Mouse (Mus musculus) stomach, embryonic 16.5 days (tissue): ENCODE measurements around the gene Tmem87b. TPM values are rescaled to one million over a fixed set of nuclear protein-coding genes. Genes with fewer than 3 reads are reported as not detected.

Experiments used
- ATAC-seq: fragments of 200-750 bp; cut with Nextera tagmentation; 2 replicates; pipeline ENCODE4 v1.8.0; 2017; ENCODE audit warnings: moderate number of reproducible peaks, moderate TSS enrichment; ENCODE audit not compliant: insufficient read depth, low FRiP score
- H3K27ac ChIP-seq: fragments of 300-500 bp; sonication (generic); 2 replicates; pipeline ENCODE4 v1.5.1; 2014; ENCODE audit warnings: low read length
- H3K27me3 ChIP-seq: fragments of 300-500 bp; sonication (generic); 2 replicates; pipeline ENCODE4 v1.6.1; 2014; ENCODE audit warnings: low read length, control low read depth, mixed read lengths; ENCODE audit not compliant: control insufficient read depth, insufficient read depth
- H3K36me3 ChIP-seq: fragments of 300-500 bp; sonication (generic); 2 replicates; pipeline ENCODE4 v1.6.1; 2014; ENCODE audit warnings: low read length; ENCODE audit not compliant: control insufficient read depth, insufficient read depth
- H3K4me1 ChIP-seq: fragments of 300-500 bp; sonication (generic); 2 replicates; pipeline ENCODE4 v1.6.1; 2014; ENCODE audit warnings: low read length, control low read depth, mixed read lengths; ENCODE audit not compliant: control insufficient read depth, insufficient read depth
- H3K4me2 ChIP-seq: fragments of 300-500 bp; sonication (generic); 2 replicates; pipeline ENCODE4 v1.6.1; 2014; ENCODE audit warnings: low read depth, low read length, mixed read lengths
- H3K4me3 ChIP-seq: fragments of 300-500 bp; sonication (generic); replicated peaks from 2 replicates; pipeline ENCODE4 v1.5.1; 2014; ENCODE audit warnings: mild to moderate bottlenecking, low read length
- H3K9ac ChIP-seq: fragments of 300-500 bp; sonication (generic); 2 replicates; pipeline ENCODE4 v1.6.1; 2014; ENCODE audit warnings: low read length
- H3K9me3 ChIP-seq: fragments of 300-500 bp; sonication (generic); replicated peaks from 2 replicates; pipeline ENCODE4 v1.6.1; 2016; ENCODE audit warnings: low read length, control low read depth; ENCODE audit not compliant: control insufficient read depth
- WGBS: fragments of 180-500 bp; shearing (Covaris S2); extraction: QIAGEN DNeasy Blood & Tissue Kit; methylation state at CpG from one replicate; pipeline ENCODE4 v1.1.7; 2014; 5-methylcytosine and 5-hydroxymethylcytosine counted together
- polyA plus RNA-seq: library from polyadenylated mRNA; unstranded; fragments of >200 nt; fragmentation: Nextera tagmentation; extraction: Ambion mirVana; gene quantifications from 2 replicates; pipeline ENCODE4 v1.2.1, GENCODE M21; 2015

Gene Tmem87b
- polyA plus RNA-seq, 1 experiment from 2014 or later = 34.3 TPM

- Histone ChIP-seq H3K4me2 (no peak overlapping the region), H3K9ac (no peak overlapping the region), H3K9me3 (no peaks in the 10 kb centered on the region), H3K27me3 (no peaks in the 10 kb centered on the region), H3K4me1 (no peaks in the 10 kb centered on the region; the same call in 1 of the 2 replicates), H3K4me3 (no peak overlapping the region), H3K36me3 (peaks cover 11% of the 10 kb centered on the region; the same call in 1 of the 2 replicates), H3K27ac (peak overlapping the region; percentile 52; the same call in 1 of the 2 replicates)
- no peak for ATAC-seq
- 81% methylated on average over 2 of the region's 2 CpGs for WGBS
Measured at GRCm38 (mm10) chr2:128833035-128833434, 15.1 kb downstream of the Tmem87b start.

- no peaks in the 10 kb centered on the region for H3K9me3 ChIP-seq
- no peak for ATAC-seq
- peak overlapping the region; percentile 52; the same call in 1 of the 2 replicates for H3K27ac ChIP-seq
- H3K9ac ChIP-seq = no peak overlapping the region
- H3K4me1 ChIP-seq = no peaks in the 10 kb centered on the region; the same call in 1 of the 2 replicates
- H3K27me3 ChIP-seq = no peaks in the 10 kb centered on the region
- no peak overlapping the region for H3K4me2 ChIP-seq
- 89% methylated on average over 2 of the region's 2 CpGs for WGBS
- no peak overlapping the region for H3K4me3 ChIP-seq
- H3K36me3 ChIP-seq = peaks cover 11% of the 10 kb centered on the region; the same call in 1 of the 2 replicates
Measured at GRCm38 (mm10) chr2:128833435-128833834, 15.5 kb downstream of the Tmem87b start.

GRCm38 (mm10) chr2:128837531-128837930 is 19.6 kb downstream of the Tmem87b start:
- Histone ChIP-seq H3K27me3 (no peaks in the 10 kb centered on the region), H3K4me1 (no peaks in the 10 kb centered on the region; the same call in 1 of the 2 replicates), H3K9me3 (no peaks in the 10 kb centered on the region), H3K4me2 (no peak overlapping the region), H3K27ac (no peak overlapping the region), H3K4me3 (no peak overlapping the region), H3K9ac (no peak overlapping the region), H3K36me3 (peaks cover 13% of the 10 kb centered on the region; the same call in 1 of the 2 replicates)
- WGBS = 79% methylated on average over 8 of the region's 8 CpGs
- no peak for ATAC-seq

- Histone ChIP-seq H3K9ac (no peak overlapping the region), H3K4me1 (no peaks in the 10 kb centered on the region), H3K4me2 (no peak overlapping the region), H3K9me3 (no peaks in the 10 kb centered on the region), H3K27ac (no peak overlapping the region), H3K36me3 (0 out of 2 replicates have a peak, but pooled peaks cover 9% of the 10 kb centered on the region), H3K4me3 (no peak overlapping the region), H3K27me3 (no peaks in the 10 kb centered on the region)
- ATAC-seq = no peak
- 94% methylated on average over 3 of the region's 3 CpGs for WGBS
Measured at GRCm38 (mm10) chr2:128838611-128839010, 20.7 kb downstream of the Tmem87b start.

GRCm38 (mm10) chr2:128839501-128839900 is 21.6 kb downstream of the Tmem87b start:
- H3K9me3 ChIP-seq = no peaks in the 10 kb centered on the region
- no peak overlapping the region for H3K9ac ChIP-seq
- H3K36me3 ChIP-seq = 0 out of 2 replicates have a peak, but pooled peaks cover 8% of the 10 kb centered on the region
- no peaks in the 10 kb centered on the region for H3K27me3 ChIP-seq
- no peak overlapping the region for H3K4me3 ChIP-seq
- 70% methylated on average over 2 of the region's 2 CpGs for WGBS
- H3K27ac ChIP-seq = no peak overlapping the region
- ATAC-seq = no peak
- no peak overlapping the region for H3K4me2 ChIP-seq
- H3K4me1 ChIP-seq = no peaks in the 10 kb centered on the region

- no peak for ATAC-seq
- Histone ChIP-seq H3K4me1 (no peaks in the 10 kb centered on the region), H3K27me3 (no peaks in the 10 kb centered on the region), H3K4me2 (no peak overlapping the region), H3K9ac (no peak overlapping the region), H3K4me3 (no peak overlapping the region), H3K27ac (no peak overlapping the region), H3K9me3 (no peaks in the 10 kb centered on the region), H3K36me3 (0 out of 2 replicates have a peak, but pooled peaks cover 12% of the 10 kb centered on the region)
- 83% methylated on average over 8 of the region's 8 CpGs for WGBS
Measured at GRCm38 (mm10) chr2:128842437-128842836, 24.5 kb downstream of the Tmem87b start.

- Histone ChIP-seq H3K36me3 (peaks cover 26% of the 10 kb centered on the region; the same call in 1 of the 2 replicates), H3K4me1 (no peaks in the 10 kb centered on the region), H3K4me2 (no peak overlapping the region), H3K27me3 (no peaks in the 10 kb centered on the region), H3K4me3 (no peak overlapping the region), H3K27ac (no peak overlapping the region), H3K9me3 (no peaks in the 10 kb centered on the region), H3K9ac (no peak overlapping the region)
- WGBS = 92% methylated on average over 2 of the region's 2 CpGs
- ATAC-seq = no peak
Measured at GRCm38 (mm10) chr2:128850036-128850435, 32.1 kb downstream of the Tmem87b start.

- Histone ChIP-seq H3K27me3 (no peaks in the 10 kb centered on the region), H3K9ac (no peak overlapping the region), H3K4me2 (no peak overlapping the region), H3K4me3 (no peak overlapping the region), H3K27ac (no peak overlapping the region), H3K36me3 (peaks cover 14% of the 10 kb centered on the region; the same call in 1 of the 2 replicates), H3K9me3 (no peaks in the 10 kb centered on the region), H3K4me1 (no peaks in the 10 kb centered on the region)
- 96% methylated on average over 1 of the region's 1 CpGs for WGBS
- ATAC-seq = no peak
Measured at GRCm38 (mm10) chr2:128856673-128857072, 38.8 kb downstream of the Tmem87b start.

- no peak overlapping the region for H3K9ac ChIP-seq
- H3K27me3 ChIP-seq = no peaks in the 10 kb centered on the region; the same call in 1 of the 2 replicates
- no peak overlapping the region for H3K27ac ChIP-seq
- no peaks in the 10 kb centered on the region for H3K9me3 ChIP-seq
- no peak overlapping the region for H3K4me2 ChIP-seq
- H3K4me1 ChIP-seq = no peaks in the 10 kb centered on the region; the same call in 1 of the 2 replicates
- no peak overlapping the region for H3K4me3 ChIP-seq
- no peaks in the 10 kb centered on the region for H3K36me3 ChIP-seq
- ATAC-seq = no peak
- WGBS = 82% methylated on average over 6 of the region's 6 CpGs
Measured at GRCm38 (mm10) chr2:128858962-128859361, 41.0 kb downstream of the Tmem87b start.
